Mouse (Mus musculus) adrenal gland, postnatal 14 days (tissue): ENCODE measurements around the gene Dolpp1. TPM values are rescaled to one million over a fixed set of nuclear protein-coding genes. Genes with fewer than 3 reads are reported as not detected.

ENCODE experiments used
- DNase-seq: peaks from one replicate; pipeline ENCODE4 v3.0.0; 2021; ENCODE audit warnings: mixed read lengths
- total RNA-seq: library from RNA; stranded (reverse); gene quantifications from 2 replicates; pipeline ENCODE4 v1.2.3, GENCODE M21; 2021

Gene Dolpp1
- total RNA-seq, 1 experiment from 2014 or later, result 19.5 TPM

- DNase-seq, result no peak
Observed at GRCm38 (mm10) chr2:30377721-30378120, 14.3 kb upstream of the Dolpp1 start.

- DNase-seq, result peak; percentile 44
Observed at GRCm38 (mm10) chr2:30379307-30379706, 12.7 kb upstream of the Dolpp1 start.

- peak; percentile 58 for DNase-seq
Observed at GRCm38 (mm10) chr2:30380564-30381376, 11.3 kb upstream of the Dolpp1 start.

- peak; percentile 62 for DNase-seq
Observed at GRCm38 (mm10) chr2:30381377-30381725, 10.7 kb upstream of the Dolpp1 start.

- no peak for DNase-seq
Observed at GRCm38 (mm10) chr2:30384814-30385213, 7.2 kb upstream of the Dolpp1 start.

GRCm38 (mm10) chr2:30385591-30385990 lies 6.5 kb upstream of the Dolpp1 start:
- DNase-seq, result no peak

GRCm38 (mm10) chr2:30386913-30387312 lies 5.1 kb upstream of the Dolpp1 start:
- no peak for DNase-seq

- DNase-seq, result no peak
Observed at GRCm38 (mm10) chr2:30389000-30389399, 3.1 kb upstream of the Dolpp1 start.

- DNase-seq, result peak; percentile 87
Observed at GRCm38 (mm10) chr2:30392577-30393369, 719 bp downstream of the Dolpp1 start.

GRCm38 (mm10) chr2:30393370-30393656 lies 1.3 kb downstream of the Dolpp1 start:
- no peak for DNase-seq

- DNase-seq, result no peak
Observed at GRCm38 (mm10) chr2:30395757-30396156, 3.7 kb downstream of the Dolpp1 start.

GRCm38 (mm10) chr2:30396246-30396645 lies 4.2 kb downstream of the Dolpp1 start:
- DNase-seq, result no peak

- no peak for DNase-seq
Observed at GRCm38 (mm10) chr2:30397986-30398512, 6.0 kb downstream of the Dolpp1 start.

GRCm38 (mm10) chr2:30399191-30400171 lies 7.4 kb downstream of the Dolpp1 start:
- DNase-seq, result no peak

GRCm38 (mm10) chr2:30401581-30401980 lies 9.5 kb downstream of the Dolpp1 start:
- no peak for DNase-seq

GRCm38 (mm10) chr2:30402351-30402826 lies 10.3 kb downstream of the Dolpp1 start:
- peak; percentile 50 for DNase-seq

- no peak for DNase-seq
Observed at GRCm38 (mm10) chr2:30402843-30403242, 10.8 kb downstream of the Dolpp1 start.

- peak; percentile 46 for DNase-seq
Observed at GRCm38 (mm10) chr2:30403870-30404269, 11.8 kb downstream of the Dolpp1 start.

GRCm38 (mm10) chr2:30407221-30407620 lies 15.2 kb downstream of the Dolpp1 start:
- DNase-seq, result no peak

- DNase-seq, result no peak
Observed at GRCm38 (mm10) chr2:30407778-30408177, 15.7 kb downstream of the Dolpp1 start.

- DNase-seq, result no peak
Observed at GRCm38 (mm10) chr2:30408452-30409100, 16.5 kb downstream of the Dolpp1 start.
